Mouse (Mus musculus): Measurements from ENCODE around the gene Ttc28.

Gene Ttc28

DNA sequence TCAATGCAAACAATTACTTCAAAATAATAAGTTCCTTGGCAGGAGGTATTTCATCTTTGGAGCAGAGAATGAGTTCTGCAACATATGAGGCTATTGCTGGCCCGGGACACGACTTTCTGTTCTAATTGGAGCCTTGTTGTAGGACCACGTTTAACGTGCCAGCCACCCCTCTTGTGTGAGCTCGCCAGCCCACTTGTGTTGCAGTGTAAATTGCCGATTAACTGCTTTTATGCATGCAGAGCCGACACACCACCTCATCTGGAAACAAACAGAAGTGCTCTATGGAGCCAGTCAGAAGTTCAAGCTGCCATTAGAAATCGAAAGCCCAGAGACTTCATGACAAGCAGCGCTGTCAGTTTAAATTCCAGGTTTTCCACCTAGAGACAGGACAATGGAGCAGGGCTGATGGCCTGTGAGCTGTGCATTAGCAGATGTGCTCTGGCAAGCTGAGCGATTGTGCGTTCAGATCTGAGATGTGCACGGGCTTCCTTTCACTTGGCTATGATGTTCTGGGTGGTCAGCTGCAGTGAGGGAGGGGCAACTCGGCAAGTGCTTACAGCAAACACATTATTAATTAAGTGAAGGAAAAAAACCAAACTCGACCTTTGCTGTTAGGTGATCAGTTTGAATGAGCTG is 167.4 kb downstream of the Ttc28 start:
- DNase-seq (ENCODE audit: low spot score in 2 of 2) = no peak

DNA sequence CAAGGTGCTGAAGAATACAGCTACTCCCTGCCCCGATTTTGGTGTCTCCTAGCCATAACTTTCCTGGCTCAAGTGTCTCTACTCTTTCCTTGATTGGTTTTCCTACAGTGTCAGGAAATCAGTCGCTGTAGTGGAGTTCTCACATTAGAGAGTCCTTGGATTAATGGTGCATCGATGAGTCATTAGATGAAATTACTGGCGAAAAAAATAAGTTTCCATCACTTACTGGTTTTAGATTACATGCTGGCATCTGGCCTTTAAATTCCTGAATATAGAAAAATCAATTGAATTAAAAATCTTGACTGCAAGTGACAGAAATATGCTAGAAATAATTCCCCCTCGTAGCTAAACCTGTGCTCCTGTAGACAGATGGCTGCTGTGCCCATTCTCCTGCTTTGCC is 168.4 kb downstream of the Ttc28 start:
- no peak for DNase-seq (ENCODE audit: low spot score in 2 of 2)

DNA sequence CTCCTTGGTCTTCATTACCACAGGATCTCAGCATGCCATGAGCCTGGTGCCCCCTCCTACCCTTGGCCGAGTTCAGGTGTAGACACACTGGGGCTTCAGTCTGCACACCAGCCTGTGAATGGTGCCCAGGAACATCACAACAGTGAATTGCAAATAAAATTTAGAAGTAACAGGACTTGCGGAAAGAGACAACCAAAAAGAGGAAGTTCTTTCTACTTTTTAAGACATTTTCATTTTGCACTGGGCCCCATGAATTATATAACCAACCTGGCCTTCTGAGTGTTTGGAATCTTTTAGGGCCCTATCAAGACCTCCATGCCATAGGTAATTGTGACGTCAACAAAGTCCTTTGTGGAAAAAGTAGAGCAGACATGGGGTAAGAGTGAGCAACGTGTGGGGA is 170.0 kb downstream of the Ttc28 start:
- DNase-seq (ENCODE audit: low spot score in 2 of 2) = no peak

DNA sequence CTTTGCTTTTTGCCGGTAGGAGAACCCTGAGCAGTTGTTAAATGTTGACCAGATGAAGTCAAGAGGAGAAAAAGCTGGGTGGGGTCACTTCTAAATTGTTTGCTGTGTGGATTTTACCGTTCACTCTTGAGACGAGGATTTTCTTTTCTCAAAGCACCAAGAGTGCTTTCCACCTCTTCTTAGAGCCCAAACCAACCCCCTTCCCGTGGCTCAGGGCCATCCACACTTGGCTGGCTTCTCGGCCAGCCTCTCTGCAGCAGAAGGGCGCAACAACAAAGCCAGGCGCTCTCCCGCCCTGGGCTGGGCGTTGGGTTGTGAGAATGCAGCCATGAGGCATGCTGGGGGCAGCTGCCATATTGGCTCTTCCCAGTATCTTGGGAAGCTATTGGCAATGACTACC is 170.5 kb downstream of the Ttc28 start:
- DNase-seq (ENCODE audit: low spot score in 2 of 2) = no peak

DNA sequence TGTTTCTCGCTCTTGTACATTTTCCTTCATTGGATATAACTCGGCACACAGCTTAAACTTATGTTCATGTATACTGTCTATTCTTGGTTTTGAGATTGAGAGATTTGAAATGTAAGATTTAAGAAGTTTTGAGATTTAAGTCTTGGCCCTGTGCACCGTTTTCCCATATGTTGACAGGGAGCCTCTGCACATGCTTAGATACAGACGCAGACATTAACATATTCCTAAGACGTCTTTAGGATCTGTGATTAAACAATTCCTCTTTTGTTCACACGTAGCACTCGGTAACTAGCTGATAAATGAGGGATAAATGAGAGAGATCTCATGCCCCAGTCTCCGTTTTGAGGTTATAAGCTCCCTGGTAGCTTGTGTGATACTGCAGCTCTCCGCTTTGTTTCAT is 174.8 kb downstream of the Ttc28 start:
- no peak for DNase-seq (ENCODE audit: low spot score in 2 of 2)

DNA sequence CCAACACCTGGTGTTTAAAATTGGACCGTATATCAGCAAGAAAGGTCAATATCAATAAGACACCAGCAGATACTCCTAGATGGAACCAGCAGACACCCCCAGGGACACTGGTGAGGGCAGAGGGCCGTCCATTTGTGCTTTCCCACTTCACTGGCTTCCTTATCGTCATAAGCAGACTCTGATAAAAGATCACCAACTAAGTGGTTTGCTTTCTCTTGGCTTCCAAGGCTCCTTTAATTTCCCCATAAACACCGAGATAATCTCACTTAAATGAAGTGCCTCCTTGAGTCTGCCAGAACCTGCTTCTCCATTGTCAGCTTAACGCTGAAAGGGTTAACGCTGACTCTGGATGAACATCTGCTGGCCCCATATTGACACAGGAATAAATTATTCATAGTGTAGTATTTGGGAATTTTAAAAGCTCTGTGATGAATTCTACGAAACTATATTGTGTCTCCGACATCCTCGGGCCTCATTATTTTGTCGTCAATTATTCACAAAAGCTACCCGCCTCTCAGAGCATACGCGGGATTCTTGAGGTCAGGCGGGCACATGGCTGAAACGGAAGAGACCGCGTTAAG is 175.3 kb downstream of the Ttc28 start:
- no peak for DNase-seq (ENCODE audit: low spot score in 2 of 2)

DNA sequence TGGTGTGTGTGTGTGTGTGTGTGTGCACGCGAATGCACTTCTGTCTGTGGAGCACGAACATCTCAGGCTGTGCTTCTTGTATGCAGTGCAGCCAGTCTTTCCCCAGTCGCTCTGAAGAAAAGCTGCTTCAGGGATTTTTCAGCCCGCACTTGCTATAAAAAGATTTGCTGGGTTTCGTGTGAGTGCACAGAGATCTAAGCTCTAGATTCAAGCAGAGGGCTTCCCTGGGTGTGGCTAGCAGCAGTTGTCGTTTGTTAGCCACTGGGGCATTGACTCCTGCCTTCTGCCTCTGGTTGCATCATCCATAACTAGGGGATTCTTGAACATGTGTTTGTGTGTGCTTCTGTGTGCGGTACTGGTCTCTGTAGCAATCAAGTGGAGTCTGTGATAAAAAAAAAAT is 175.9 kb downstream of the Ttc28 start:
- DNase-seq (ENCODE audit: low spot score in 2 of 2) = no peak

DNA sequence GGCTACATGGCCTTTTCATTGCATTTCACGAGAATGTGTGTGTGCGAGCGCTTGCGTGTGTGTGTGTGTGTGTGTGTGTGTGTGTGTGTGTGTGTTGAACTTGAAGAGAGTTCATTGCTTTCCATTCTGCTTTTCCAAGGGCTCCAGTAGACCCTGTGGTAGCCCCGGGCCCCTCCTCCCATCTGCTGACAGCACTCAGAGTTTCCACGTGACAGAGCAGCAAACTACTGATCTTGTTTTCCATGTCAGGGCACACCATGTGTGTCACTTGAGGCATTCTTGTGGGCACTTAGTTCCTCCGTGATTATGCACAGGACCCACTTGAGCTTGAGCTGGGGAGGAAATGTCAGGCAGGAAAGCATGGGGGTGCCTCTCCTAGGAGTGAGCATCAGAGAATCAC is 177.5 kb downstream of the Ttc28 start:
- no peak for DNase-seq (ENCODE audit: low spot score in 2 of 2)

DNA sequence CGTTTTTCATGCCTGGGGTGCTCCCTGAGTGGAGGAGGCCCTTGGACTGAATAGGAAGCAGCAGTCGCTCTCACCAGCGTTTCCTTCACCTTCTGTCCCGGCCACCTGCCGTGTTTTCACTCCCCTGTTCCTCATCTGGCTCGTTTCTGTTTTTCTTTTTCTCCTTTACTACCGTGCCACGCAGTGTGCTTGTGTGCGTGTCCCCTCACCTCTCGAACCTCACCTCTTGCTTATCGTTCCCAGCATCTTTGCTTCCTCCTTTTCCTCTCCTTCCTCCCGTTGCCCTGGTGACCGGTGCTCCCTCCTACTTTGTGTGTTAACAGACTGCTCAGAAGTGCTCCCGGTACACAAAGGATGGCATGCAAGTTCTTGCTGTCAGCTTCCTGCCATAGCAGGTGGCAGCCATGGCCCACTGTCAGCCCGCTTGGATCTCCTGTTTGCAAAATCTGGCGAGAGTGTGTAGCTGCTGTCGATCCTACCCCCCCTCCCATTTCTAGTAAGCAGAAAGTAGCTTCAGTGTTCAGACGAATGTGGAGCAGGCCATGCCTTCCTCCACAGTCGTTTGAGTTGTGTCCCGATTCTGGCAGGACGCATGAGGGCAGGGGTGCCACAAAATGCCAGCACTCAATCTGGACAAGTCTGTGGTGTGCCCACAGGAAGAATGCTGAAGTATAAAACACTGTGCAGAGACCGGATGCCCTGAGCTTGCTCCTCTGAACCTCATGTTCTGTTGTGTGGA is 179.0 kb downstream of the Ttc28 start:
- peak; percentile 27 to 39 for DNase-seq (ENCODE audit: low spot score in 2 of 2)

DNA sequence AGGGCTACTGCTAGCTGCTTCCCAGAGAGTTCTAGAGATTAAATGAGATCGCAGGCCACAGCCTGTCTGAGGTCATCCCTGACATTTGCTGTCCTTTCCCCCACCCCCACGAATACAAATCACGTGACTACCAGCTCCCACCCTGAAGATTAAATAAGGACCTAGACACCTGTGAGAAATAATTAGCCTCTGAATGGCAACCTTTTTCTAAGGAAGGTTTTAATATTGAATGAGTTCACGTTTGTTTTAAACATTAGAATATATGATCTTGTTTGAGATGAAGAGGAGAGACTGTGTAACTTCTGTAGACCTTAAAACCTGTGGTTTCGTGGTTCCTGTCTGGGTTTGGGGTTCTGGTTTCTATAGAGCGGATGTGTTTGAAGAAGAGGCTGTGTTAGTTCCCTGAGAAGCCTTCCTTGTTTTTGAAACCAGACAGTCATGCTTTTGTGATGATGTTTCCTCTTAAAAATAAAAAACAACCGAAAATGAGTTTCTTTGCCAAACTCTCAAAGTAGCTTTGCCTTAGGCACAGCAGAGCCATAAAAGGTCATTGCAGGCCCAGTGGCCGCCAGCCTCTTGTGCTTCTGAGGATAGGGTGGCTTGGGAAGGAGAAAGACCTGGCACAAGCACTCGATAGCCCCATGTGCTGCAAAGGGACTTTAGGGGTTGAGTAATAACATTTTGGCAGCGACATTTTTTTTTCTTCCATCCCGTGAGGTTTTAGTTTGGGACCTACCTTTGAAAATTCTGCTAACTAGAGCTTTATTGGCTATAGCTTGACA is 179.7 kb downstream of the Ttc28 start:
- no peak for DNase-seq (ENCODE audit: low spot score in 2 of 2)

DNA sequence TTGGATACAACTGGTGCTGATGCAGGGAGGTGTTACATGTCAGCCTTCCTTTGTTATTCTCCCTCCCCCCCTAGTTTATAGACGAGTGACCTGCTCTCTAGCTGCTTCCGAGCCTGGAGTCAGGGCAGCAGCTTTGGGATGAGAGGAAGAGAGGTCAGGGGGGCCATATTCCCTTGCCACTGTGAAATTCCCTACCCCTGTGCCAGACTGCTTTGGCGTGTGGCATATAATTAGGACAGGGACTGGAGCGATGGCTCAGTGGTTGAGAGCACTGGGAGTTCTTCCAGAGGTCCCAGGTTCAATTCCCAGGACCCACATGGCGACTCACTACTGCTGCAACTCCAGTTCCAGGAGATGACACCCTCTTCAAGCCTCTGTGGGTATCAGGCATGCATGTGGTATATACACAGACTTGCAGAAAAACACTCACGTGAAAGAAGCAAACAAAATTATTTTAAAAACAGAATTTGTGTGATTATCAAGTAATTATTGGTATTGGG is 180.7 kb downstream of the Ttc28 start:
- no peak for DNase-seq (ENCODE audit: low spot score in 2 of 2)

DNA sequence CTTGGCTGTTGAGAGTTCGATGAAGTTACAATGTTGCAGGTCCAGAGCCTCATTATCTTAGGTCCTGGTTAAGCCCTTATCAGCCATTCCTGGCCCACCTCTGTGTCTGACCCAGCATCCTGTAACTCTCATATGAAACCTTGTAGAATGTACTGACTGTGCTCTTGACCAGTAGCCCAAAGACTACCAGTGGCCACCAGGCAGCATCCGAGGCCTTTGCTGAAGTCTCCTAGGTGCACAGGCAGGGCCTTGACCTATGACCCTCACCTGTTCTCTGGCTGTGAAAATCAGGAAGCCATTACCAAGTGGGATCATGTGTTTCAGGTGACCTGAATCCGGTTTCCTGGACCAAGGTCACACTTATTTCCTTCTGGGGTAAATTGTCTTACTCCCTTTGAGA is 183.6 kb downstream of the Ttc28 start:
- no peak for DNase-seq (ENCODE audit: low spot score in 2 of 2)

DNA sequence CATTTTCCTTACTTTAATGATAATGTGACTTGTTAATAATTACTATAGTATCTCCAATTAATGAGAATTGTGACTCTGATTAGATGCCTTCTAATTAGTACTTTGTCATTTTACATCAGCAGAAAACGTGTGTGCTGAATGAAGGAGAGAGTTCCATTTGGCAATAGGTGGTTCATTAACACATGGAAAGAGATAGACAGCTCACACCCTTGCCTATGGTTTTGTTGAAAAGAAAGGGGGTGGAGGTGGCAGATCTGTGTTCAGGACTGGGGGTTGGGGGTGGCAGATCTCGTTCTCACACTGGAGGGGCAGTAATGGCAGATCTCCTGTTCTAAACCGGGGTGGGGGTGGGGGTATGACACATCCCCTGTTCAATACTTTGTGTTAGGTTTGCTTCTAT is 184.4 kb downstream of the Ttc28 start:
- no peak for DNase-seq (ENCODE audit: low spot score in 2 of 2)

DNA sequence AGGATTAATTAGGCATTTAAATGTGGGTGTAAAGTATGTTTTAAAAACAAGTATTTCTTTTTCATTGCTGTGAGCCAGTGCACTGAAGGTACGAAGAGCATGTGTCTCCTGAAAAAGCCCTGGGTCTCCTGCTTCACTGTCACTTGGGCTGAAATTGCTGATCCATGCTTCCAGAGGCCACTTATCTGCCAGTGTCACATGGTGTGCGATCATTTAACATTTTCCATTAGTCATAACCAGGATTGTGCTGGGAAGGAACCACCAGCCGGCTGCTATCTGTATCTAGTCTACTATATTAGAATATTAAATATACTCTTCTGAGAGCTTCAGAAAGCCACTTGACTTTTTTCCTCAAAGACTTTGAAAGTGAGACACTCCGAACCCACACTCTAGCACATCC is 186.2 kb downstream of the Ttc28 start:
- DNase-seq (ENCODE audit: low spot score in 2 of 2) = no peak

DNA sequence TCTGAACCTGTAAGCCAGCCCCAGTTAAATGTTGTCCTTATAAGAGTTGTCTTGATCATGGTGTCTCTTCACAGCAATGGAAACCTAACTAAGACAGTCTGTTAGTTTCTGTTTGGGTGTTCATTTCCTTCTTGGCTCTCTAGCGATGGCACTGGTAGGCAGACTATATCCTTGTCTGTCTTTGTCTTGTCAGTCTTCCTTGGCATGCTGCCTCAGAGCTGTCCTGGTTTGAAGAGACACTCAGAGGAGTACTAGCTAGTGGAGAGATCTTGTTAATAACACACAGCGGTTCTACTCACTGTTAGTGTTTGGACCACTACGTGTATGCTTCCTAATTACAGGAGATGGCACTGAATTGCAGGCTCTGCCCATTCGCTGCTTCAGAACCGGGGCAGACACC is 189.9 kb downstream of the Ttc28 start:
- no peak for DNase-seq (ENCODE audit: low spot score in 2 of 2)

DNA sequence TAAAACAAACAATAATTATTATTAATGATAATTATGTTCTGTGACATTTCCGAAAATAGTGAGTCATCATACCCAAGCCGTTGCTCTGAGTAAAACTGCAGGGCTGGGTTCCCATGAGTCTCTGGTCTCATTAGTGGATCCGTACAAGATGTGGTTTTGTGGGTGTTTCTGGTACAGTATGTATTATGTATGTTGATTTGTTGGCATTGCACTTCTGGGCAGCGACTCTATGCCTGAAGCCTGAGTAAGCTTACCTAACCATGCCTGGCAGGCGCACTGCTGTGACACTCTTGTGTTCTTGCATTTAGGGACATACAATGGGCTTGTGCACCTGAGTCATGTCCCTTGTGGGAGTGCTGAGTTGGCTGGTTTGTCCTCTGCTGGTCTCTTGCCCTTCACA is 190.3 kb downstream of the Ttc28 start:
- no peak for DNase-seq (ENCODE audit: low spot score in 2 of 2)

DNA sequence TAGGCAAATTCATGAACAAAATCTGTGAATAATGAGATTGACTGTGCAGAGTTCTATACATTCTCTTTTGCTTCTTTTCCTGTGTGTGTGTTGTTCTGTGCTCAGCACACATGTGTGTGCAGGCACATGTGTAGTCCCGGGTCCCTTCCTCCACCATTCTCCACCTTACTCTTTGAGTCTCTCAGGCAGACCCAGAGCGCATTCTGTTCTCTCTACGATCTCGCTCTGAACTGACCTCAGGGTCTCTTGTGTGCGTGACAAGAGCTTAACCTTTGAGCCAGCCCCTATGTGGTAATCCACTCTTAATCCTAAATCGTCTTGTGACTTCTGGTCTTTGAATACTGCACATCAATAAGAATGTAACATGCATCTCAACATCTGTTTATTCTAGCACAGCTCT is 190.8 kb downstream of the Ttc28 start:
- no peak for DNase-seq (ENCODE audit: low spot score in 2 of 2)

DNA sequence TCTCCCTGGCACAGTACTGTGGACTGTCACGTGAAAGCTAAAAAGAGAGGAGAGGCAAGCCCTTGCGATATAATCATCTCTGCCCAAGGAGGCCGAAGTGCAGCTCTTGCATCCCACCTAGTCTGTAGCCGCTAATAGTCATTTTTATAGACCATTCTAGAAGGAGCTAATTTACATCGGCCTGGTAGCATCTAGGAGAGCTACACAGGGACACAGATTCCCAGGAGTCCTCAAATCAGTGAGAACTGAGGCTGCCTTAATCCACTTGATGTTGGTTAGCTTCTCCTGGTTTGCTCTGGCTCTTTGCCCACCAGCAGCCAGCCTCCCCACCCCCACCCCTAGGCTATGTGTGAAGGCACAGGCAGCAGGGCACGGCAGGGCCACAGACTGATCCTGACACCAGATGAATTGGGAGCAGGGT is 193.7 kb downstream of the Ttc28 start:
- no peak for DNase-seq (ENCODE audit: low spot score in 2 of 2)

DNA sequence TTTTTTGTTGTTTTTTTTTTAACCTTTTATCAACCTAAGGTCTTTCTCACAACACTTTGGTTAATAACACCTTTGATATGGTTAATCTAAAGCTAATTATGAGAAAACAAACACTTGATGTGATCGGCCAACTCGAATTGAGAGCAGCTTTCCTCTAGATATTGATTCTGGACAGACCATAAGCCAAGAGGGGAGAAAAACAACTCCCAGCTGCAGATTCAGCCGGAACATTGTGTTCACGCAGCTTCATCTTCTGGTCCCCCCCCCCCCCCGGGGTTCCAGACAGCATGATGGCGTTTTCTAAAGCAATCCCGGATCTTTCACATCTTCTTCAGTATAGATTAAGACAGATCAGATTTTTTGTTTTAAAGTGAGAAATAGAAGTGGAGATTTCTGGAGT is 194.4 kb downstream of the Ttc28 start:
- no peak for DNase-seq (ENCODE audit: low spot score in 2 of 2)

DNA sequence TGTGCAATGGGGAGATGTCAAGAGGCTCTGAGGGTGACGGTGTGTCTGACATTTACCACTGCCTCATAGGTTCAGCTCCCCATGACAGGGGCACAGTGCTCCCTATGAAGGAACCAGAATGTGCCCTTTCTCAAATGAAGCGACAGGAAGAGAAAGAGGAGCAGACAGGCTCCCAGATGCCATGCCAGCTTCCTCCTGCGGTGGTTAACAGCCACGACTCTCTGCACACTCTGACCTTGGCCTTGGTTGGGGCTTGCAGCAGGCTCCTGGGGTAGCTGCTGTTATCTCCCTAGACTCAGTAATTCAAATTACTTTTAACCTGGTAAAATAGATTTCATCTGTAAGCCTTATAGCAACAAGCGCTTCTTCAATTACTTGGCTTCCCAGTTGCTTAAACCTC is 196.2 kb downstream of the Ttc28 start:
- no peak for DNase-seq (ENCODE audit: low spot score in 2 of 2)

DNA sequence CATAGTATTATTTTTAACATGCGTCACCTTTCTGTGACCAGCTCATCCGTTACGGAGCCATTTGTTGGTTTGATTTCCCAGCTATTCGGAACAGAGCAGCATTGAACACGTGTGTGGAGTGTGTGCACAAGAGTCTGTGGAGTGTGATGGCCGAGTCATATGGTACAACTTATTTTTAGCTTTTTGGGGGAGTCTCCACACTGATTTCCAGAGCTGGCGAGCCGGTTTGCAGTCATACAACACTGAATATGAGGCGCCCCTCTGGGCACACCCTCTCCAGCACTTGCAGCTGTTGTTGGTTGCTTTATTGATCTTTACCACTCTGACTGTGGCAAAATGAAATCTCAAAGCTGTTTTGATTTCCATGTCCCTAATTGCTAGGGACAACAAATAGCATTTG is 197.7 kb downstream of the Ttc28 start:
- no peak for DNase-seq (ENCODE audit: low spot score in 2 of 2)

DNA sequence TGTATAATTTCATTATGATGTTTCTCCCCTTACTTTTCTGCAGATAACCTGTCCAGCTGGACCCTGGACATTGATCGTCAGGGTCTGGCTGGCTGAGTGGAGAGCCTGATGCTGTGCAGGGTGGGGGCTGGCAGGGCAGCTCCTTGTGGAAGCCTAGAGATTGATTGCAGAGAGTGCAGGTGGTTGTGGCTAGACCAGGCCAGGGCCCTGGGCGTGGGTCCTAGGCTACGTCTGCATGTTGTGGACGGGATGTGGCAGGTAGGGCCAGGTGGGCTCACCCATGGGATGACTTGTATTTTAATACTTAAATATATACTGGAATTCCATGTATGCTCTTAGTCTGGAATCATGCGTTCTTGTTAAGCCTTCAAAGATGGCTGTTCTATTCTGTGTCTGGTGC is 201.0 kb downstream of the Ttc28 start:
- DNase-seq (ENCODE audit: low spot score in 2 of 2) = no peak

DNA sequence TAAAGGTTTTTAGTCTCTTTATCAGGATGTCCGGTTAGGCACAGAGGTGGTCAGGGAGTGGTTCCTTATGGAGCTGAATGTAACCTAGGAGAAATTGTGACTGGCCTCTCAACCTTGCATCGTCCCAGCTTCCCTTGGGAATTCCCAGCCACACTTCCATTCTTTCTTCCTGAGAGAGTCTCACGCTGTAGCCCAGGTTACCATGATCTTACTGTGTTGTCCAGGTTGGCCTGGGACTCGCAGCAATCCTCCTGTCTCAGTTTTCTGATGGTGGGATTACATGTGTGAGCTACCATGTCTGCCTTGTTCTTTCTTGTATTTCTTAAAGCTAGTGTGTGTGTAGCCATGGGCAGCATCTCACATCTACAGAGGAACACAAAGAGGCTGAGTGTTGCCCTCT is 206.2 kb downstream of the Ttc28 start:
- DNase-seq (ENCODE audit: low spot score in 2 of 2) = no peak
